Mouse (Mus musculus): Measurements from ENCODE around the gene Lmf1.

Lmf1 gene

DNA sequence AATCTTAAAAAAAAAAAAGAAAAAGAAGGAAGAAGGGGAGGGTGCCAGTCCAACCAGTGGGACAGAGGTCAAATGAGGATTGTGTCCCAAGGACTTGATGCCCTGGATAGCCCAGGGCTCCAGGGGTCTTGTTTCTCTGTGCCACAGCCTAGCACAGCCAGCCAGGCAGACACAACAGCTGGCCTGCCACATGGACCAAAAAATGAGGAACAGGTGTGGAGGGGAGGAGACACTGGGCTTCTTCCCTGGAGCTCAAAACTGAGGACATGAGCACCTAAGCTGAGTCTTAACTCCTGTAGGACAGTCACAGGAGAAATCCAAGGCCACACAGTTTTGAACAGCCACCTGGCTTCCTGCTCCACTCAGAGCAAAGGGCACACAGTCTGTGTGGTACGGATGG, 117.4 kb downstream of the Lmf1 start:
- H3K36me3 ChIP-seq (ENCODE audit: insufficient read depth, low read length): no peaks in the 10 kb centered on the region
- H3K4me1 ChIP-seq (replicated peaks; ENCODE audit: low read depth, low read length): peaks cover 21% of the 10 kb centered on the region
- TF ChIP-seq CTCF (conservative IDR thresholded peaks at IDR 0.05; ENCODE audit: low read length) (no peak), POU5F1 (IDR thresholded peaks at IDR 0.05; ENCODE audit: borderline replicate concordance, low read length) (no peak), NANOG (IDR thresholded peaks at IDR 0.05; ENCODE audit: borderline replicate concordance, low read length) (no peak)

DNA sequence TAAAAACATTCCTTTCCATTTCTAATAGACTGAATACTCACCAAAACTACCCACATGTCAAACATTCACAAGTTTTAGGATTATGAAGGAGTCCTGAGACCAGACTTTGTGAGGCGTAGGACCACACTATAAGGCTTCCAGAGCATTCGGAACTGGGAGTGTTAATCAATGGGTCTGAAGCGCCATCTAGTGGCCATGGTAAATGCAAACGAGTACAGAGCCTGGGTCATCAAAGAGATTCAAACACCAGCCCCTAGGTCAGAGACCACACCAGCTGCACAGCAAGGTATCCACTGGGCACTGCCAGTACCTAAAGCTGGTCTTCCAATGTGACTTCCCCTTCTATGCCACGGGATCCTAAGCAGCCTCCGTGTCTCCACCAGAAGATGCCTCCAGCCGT, 119.6 kb downstream of the Lmf1 start:
- no peaks in the 10 kb centered on the region for H3K36me3 ChIP-seq (ENCODE audit: insufficient read depth, low read length)
- no peak overlapping the region for H3K4me3 ChIP-seq (replicated peaks; ENCODE audit: low read length)
- peaks cover 14% of the 10 kb centered on the region for H3K4me1 ChIP-seq (replicated peaks; ENCODE audit: low read depth, low read length)
- peaks cover 4% of the 10 kb centered on the region; the same call in 1 of the 2 replicates for H3K27me3 ChIP-seq (ENCODE audit: insufficient read depth, low read length)
- no peak for TF ChIP-seq NANOG (IDR thresholded peaks at IDR 0.05; ENCODE audit: borderline replicate concordance, low read length)
- TF ChIP-seq CTCF (conservative IDR thresholded peaks at IDR 0.05; ENCODE audit: low read length): peak; percentile 64
- no peaks in the 10 kb centered on the region for H3K9me3 ChIP-seq (ENCODE audit: low read length)

More for the DNA sequence above, 117.4 kb downstream of the Lmf1 start:
- no peak overlapping the region for H3K4me3 ChIP-seq (replicated peaks; ENCODE audit: low read length)
- peaks cover 8% of the 10 kb centered on the region; the same call in 1 of the 2 replicates for H3K27me3 ChIP-seq (ENCODE audit: insufficient read depth, low read length)
- H3K9me3 ChIP-seq (ENCODE audit: low read length): no peaks in the 10 kb centered on the region

DNA sequence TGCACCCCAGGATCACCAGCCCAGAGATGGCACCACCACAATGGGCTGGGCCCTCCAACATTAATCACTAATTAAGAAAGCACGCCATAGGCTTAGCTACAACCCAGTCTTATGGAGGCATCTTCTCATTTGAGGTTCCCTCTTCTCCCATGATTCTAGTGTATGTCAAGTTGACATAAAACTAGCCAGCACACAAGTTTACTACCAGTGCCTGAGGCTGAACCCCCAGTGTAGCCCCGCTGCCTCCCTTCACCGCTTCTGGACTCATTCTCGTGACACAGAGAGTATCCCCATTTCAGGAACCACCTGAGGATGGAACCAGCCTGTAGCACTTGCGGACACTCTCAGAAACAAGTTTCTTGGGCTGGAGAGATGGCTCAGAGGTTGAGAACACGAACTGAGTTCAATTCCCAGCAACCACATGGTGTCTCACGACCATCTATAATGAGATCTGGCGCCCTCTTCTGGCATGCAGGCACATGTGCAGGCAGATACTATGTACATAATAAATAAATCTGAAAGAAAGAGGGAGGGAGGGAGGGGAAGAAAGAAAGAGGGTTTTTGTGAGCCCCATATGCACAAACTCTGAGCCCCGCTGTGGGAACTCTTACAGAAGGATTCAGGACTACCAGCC, 122.1 kb downstream of the Lmf1 start:
- peak; percentile 40 for TF ChIP-seq CTCF (conservative IDR thresholded peaks at IDR 0.05; ENCODE audit: low read length)
- no peak for TF ChIP-seq NANOG (IDR thresholded peaks at IDR 0.05; ENCODE audit: borderline replicate concordance, low read length)
- TF ChIP-seq POU5F1 (IDR thresholded peaks at IDR 0.05; ENCODE audit: borderline replicate concordance, low read length): no peak

DNA sequence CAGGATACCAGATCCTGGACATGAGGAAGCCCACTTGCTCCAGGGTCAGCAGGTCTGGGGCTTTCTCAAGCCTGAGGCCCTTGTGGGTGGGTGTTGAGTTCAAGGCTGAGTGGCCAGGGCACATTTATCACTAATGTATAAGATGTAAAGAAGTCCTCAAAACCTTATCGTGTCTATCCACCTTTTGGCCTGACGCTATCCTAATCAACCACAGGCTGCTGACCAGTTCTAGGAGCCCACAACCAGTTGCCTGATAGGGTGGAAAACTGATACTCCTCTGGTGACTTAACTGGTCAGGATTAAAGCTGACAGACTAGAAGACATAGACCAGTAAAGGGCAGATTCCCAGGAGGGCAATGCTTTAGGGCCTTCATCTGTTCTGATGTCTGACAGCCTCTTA, 131.1 kb downstream of the Lmf1 start:
- Histone ChIP-seq H3K9me3 (ENCODE audit: low read length) (0 out of 2 replicates have a peak, but pooled peaks cover 3% of the 10 kb centered on the region), H3K4me3 (replicated peaks; ENCODE audit: low read length) (no peak overlapping the region), H3K27me3 (ENCODE audit: insufficient read depth, low read length) (peaks cover 5% of the 10 kb centered on the region; the same call in 1 of the 2 replicates), H3K4me1 (replicated peaks; ENCODE audit: low read depth, low read length) (peaks cover 14% of the 10 kb centered on the region), H3K36me3 (ENCODE audit: insufficient read depth, low read length) (no peaks in the 10 kb centered on the region)
- no peak for TF ChIP-seq CTCF (conservative IDR thresholded peaks at IDR 0.05; ENCODE audit: low read length)
- no peak for TF ChIP-seq POU5F1 (IDR thresholded peaks at IDR 0.05; ENCODE audit: borderline replicate concordance, low read length)
- TF ChIP-seq NANOG (IDR thresholded peaks at IDR 0.05; ENCODE audit: borderline replicate concordance, low read length): no peak

More for the DNA sequence above, 122.1 kb downstream of the Lmf1 start:
- Histone ChIP-seq H3K36me3 (ENCODE audit: insufficient read depth, low read length) (no peaks in the 10 kb centered on the region), H3K4me3 (replicated peaks; ENCODE audit: low read length) (no peak overlapping the region), H3K9me3 (ENCODE audit: low read length) (no peaks in the 10 kb centered on the region), H3K27me3 (ENCODE audit: insufficient read depth, low read length) (peaks cover 4% of the 10 kb centered on the region; the same call in 1 of the 2 replicates), H3K4me1 (replicated peaks; ENCODE audit: low read depth, low read length) (peaks cover 14% of the 10 kb centered on the region)

DNA sequence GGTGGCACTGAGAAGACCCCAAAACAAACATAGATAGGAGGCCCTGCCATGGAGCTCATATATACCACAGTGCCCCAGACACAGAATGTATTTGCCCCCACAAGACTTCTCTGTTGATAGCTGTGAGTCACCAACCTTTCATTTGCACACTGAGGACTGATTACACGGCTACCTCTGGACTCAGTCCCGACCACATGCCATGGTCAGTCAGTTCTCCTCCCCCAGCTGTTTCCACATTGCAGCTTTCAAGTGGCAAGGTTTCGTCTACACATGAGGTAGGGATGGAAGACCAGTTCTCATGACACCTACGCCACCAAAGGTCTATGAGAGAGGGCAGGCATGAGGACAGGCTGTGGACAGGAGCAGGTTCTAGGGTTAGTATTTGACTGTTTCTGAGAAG, 132.3 kb downstream of the Lmf1 start:
- no peak overlapping the region for H3K4me3 ChIP-seq (replicated peaks; ENCODE audit: low read length)

More for the DNA sequence above, 132.3 kb downstream of the Lmf1 start:
- Histone ChIP-seq H3K36me3 (ENCODE audit: insufficient read depth, low read length) (no peaks in the 10 kb centered on the region), H3K4me1 (replicated peaks; ENCODE audit: low read depth, low read length) (peaks cover 23% of the 10 kb centered on the region), H3K9me3 (ENCODE audit: low read length) (0 out of 2 replicates have a peak, but pooled peaks cover 3% of the 10 kb centered on the region), H3K27me3 (ENCODE audit: insufficient read depth, low read length) (peaks cover 11% of the 10 kb centered on the region)
- TF ChIP-seq NANOG (IDR thresholded peaks at IDR 0.05; ENCODE audit: borderline replicate concordance, low read length) (no peak), POU5F1 (IDR thresholded peaks at IDR 0.05; ENCODE audit: borderline replicate concordance, low read length) (no peak), CTCF (conservative IDR thresholded peaks at IDR 0.05; ENCODE audit: low read length) (no peak)

Measured in E14TG2a.4 (cell line).